Mouse (Mus musculus): ENCODE results near the gene Ryk.

Ryk gene

DNA sequence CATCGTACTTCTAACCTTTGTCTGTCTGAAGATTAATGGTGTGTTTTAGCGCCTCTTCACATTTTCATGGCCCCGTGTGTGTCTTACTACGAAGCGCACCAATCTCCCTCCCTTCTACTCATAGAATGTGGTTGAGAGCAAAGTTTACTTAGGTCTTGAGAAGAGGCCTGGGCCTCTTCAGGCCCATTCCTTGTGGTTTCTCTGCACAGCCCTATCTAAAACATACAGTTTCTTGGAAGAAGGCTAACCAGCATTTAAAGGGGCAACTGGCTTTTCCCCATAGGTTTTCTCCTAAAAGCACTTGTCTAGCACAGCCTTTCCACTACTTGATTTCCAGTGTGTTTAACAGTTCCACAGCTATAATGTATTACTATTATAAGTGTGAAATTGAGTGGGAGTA lies 24.7 kb downstream of the Ryk start:
- DNase-seq = no peak

DNA sequence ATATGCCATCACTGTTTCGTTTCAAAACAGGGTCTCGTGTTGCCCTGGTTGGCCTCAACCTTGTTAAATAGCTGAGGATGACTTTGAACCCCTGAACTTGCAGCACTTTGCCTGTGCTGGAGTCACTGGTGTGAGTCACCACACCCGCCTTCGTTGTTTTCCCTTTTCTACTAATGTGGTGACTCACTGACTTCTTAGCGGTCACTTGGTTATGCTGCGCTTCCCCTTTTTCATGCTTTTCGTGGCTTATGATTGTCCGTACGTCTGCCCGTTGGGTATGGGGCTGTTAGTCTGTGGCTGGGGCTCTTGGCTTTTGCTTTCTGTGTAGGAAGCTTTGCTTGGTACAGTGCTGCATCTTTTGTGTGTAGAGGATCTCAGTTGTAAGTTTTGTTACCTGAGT lies 25.2 kb downstream of the Ryk start:
- no peak for DNase-seq

DNA sequence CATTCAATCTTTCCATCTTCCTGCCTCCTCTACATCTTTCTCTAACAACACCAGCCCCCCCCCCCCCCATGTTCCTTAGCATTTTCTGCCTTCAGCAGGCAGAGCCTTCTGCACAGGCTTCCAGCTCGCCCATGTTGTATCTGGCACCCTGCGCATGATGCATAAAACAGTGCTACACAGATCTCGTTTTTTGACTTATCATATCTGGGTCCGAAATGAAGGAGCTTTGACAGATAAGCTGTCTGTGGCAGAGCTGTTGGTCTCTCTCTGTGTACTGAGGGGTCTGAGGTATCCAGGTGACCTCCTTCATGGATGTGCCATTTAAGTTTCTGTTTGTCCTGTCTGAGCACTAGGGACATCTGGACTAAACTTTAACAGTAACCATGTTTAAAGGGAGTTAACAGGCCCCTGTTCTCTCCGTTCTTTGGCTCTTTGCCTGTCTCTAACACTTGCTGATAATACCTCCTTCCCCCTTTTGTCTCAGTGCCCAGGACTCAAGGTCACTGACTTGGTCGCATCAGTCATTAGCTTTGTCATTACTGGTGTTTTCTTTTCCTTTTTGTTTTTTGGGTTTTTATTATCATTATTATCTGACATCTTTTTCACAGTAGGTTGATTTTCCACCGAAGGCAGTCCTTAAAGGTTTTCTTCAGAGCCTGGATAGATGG lies 26.2 kb downstream of the Ryk start:
- no peak for DNase-seq

DNA sequence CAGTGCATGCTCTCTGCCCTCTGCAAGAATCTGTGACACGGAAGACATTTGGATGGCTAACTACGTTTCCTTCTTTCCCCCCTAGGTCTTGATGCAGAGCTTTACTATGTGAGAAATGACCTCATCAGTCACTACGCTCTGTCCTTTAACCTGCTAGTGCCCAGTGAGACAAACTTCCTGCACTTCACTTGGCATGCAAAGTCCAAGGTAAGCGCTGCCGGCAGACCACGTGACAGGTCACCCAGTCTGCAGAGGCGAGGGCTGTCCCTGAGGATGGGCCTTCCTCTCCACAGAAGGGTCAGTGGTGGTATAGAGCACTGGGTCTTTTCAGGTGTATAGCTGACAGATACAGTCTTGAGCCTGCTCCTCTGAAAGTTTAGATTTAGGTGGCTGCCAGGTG lies 27.1 kb downstream of the Ryk start:
- DNase-seq = no peak

DNA sequence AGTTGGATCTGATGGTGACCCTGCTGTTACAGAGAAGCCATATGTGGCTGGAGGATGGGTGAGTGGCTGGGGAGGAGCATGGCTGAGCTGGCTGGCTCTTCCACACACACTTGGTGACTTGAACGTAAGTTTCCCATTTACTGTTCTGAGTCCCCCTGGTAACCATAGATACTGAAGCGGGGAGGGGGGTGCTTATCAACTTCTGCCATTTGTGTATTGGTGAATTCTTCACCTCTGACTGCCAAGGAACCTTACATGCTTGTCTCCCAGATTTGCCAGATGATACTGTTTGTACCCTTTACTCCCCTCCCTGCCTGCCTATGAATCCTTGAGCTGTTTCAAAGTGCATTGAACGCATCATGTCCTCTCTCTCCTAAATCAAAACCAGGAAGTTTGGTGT lies 27.5 kb downstream of the Ryk start:
- DNase-seq = no peak

DNA sequence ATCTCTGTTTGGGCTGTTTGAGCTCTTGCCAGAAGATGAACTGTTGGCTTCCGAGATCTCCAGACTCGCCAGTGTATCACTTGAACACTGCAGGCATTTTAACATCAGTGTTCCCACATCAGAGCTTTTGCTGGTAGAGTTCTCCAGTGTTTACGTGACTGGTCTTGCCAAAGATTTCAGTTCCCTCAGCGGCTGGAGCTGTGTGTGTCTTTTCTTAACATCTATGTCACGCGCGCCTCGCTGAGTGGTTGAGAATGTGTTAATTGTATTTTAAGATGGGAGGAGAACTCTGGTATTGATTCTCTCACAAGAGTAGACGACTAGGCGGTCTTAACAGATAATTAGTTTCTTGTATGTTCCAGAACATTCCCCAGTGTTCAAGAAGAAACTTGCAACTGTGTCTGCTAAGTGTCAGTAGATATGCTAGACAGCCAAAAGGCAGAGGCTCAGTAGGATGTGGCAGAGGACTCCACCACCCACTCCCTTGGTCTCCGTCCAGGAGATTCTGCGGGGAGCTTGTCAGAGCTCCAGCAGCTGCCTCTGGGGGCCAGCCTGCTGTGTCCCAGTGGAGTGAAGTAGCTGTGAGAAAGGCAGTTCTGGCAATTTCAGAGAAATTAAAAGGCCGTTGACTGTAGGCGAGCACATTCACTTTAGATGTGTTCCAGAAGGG lies 29.3 kb downstream of the Ryk start:
- no peak for DNase-seq

DNA sequence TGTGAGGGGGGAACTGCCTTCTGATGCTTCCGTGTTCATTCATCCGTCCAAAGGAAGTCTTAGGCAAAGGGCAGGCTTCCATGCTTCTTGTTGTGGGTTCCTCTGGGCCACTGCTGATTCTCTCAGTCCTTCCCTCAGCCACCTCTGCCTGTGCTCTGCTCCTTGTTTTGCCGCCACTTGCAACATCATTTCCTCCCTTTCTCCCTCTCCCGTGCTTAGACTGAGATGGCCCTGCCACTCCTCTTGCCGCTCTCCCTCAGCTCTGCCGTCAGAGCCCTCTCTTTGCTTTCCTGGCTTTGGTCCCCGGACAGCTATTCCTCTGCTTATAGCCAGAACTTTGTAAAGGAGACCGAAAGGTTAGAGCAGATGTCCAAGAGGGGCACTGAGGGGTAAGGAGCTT lies 30.2 kb downstream of the Ryk start:
- DNase-seq = no peak

DNA sequence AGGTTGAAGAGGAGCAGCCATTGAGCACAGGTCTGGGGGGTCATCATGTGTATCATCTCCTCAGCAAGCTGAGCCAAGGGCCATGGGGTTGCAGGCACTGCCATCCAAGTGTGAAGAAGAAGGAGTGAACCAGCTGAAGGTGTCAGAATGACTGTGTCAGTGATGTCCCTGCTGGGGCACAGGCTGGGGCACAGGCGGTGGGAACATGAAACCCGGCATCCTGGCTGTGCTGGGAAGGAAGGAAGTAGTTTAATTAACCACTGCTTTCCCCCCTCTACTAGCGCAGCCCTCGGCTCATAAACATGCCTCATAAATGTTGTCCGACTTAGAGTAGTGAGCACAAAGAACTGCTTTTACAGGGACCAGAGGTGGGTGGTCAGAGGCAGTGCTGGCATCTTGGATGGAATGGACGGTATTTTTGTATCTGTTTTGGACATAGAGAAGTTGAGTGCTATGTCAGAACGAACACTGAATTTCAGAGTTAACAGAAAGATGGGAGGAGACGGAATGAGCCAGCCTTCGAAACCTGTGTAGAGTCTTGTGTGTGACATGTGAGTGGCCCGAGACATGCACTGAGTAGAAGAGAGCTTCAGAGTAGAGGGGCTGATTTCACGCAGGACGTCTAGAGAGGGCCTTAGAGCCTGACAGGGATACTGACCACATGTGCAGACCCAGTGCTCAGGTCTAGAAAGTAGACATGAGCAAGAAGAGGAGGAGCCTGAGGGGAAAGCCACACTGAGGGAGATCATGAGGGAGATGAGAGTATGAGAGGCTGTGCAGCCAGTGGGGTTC lies 31.4 kb downstream of the Ryk start:
- DNase-seq = no peak

DNA sequence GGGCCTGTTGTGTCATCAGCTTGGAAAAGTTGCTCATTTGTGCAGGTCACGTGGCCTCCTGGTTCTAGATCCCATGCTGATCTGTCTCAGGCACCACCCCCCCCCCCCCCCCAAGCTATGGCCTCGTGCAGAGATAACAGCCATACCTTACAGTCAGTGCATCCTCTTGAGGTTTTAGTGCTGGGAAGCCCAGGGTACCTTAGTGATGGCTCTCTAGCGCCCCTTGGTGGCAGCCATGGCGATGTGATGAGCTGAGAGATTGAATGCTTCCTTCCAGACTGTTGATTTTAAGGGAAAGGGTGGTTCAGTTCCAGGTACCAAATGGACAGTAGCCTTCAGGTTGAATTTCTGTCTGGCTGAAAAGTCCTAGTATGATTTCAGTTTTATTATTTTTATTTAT lies 32.2 kb downstream of the Ryk start:
- peak in 1 of 2 experiments; percentile 61 for DNase-seq

DNA sequence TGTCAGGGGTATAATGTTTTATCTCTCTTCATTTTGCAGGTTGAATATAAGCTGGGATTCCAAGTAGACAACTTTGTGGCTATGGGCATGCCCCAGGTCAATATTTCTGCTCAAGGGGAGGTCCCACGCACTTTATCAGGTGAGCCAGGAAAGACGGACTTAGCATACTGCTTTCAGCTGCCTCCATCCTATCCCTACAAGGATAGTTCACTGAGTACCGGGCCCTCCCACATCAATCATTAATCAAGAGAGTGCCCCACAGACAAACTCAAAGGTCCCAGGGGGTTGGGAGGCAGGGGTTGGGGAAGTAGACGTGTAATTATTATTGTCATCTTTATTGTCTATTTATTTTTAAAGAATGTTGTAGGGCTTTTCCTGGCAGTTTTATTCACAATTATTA lies 32.8 kb downstream of the Ryk start:
- no peak for DNase-seq

DNA sequence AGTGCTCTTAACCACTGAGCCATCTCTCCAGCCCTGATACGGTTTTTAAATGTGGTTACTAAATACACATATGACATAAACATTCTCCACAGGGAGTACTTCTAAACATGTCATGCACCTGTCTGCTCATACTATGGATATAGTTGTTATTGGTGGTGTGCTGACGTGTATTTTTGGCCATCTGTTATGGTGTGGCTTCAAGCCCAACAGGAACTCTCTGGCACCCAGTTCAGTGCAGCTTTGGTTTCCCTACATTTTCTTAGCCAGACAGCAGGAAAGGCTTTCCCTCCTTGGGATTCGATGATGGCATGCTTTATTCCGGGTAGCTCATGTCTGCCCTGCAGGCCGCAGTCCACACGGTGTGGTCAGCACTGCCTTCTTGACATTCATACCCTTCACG lies 33.7 kb downstream of the Ryk start:
- no peak for DNase-seq

DNA sequence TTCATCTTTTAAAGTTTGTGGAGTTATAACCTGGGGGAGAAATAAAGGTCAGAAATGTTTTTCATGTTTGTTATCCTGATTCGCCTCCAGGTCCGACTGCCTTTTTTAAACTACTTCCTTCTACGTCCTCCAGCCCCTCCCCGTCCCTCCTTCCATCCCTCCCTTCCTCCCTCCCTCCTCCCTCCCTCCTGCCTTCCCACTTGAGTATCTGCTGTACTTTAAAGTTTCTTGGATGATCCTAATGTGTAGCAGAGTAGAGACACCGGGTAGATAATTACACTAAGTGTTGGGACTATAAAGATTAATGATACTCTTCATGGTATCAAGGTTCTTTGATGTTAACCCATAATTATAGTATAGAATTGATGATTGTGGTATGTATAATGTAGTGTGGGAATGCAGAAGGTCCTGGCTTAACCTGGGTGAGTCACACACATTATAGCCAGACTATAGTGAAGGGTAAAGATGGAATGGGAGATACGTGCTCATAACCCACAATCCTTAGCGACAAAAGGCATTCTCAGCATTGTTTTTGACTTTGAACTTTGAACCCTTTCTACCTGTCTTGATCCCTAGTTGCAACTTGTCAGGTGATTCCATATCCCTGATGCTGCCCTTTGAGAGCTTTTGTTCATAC lies 41.5 kb downstream of the Ryk start:
- no peak for DNase-seq

DNA sequence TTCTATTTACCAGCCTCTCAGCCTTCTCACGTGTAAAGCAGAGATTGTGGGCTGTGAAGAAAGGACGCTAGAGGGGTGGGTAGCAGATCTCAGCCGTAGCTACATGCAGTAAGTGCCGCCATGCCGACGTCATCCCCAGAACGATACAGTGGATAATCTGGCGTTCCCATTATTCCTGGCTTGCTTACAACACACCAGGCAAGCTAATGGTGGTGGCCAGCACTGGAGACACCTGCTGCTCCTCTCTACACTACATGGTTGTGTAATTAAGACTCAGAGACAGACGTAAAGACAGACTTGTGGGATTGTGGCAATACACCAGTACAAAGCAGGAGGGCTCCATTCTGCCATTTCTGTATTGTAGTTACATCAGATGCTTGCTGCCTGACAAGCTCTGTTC lies 43.2 kb downstream of the Ryk start:
- DNase-seq = no peak

DNA sequence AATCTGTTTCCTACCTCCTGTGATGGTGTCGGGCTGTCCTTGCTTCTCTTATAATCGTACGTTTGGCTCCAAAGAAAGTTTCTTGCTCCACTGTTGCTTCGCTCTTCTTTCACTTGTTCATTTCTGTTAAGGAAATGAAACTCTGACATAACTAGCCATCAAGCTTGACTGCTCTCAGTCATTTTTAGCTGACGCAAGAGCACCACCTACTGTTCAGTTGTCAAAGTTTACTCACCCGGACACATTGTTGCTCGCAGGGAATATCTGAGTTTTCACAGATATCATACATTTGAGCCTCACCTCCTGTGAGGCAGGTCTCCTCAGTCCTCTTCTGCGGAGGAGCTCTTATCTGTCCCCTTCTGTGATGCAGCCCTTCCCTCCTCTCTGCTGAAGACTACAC lies 44.8 kb downstream of the Ryk start:
- peak; percentile 33 to 67 for DNase-seq

DNA sequence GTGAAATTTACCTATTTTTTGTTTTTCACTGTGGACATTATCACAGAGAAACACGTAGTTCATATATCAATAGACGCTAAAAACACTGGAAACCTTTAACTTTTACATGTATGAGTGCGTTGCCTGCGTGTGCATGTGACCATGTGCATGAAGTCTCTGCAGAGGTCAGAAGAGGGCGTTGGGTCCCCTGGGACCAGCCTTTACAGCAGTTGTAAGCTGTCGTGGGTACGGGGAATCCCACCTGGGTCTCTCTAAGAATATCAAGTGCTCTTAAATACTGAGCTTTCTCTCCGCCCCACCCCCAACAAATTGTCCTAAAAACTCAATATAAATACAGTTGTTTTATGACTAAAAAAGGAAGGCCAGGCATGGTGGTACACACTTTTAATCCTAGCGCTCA lies 50.0 kb downstream of the Ryk start:
- no peak for DNase-seq

DNA sequence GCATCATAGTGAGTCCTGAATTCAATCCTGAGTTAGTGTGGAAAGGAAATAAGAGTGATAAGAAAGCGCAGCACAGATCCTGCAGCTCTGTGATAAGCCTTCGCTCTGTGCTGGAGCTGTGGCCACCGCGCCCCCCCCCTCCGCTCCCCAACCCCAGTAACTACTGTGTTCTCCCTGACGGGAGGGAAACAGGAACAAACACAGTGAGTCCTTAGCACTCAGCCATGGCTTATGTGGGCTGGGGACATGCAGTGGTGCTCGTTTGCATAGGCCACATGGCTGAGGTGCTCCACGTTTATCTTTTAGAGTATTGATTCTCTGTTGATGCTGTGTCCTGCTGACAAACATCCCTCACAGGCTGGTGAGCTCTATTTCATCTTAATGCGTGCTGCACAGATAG lies 55.4 kb downstream of the Ryk start:
- no peak for DNase-seq

DNA sequence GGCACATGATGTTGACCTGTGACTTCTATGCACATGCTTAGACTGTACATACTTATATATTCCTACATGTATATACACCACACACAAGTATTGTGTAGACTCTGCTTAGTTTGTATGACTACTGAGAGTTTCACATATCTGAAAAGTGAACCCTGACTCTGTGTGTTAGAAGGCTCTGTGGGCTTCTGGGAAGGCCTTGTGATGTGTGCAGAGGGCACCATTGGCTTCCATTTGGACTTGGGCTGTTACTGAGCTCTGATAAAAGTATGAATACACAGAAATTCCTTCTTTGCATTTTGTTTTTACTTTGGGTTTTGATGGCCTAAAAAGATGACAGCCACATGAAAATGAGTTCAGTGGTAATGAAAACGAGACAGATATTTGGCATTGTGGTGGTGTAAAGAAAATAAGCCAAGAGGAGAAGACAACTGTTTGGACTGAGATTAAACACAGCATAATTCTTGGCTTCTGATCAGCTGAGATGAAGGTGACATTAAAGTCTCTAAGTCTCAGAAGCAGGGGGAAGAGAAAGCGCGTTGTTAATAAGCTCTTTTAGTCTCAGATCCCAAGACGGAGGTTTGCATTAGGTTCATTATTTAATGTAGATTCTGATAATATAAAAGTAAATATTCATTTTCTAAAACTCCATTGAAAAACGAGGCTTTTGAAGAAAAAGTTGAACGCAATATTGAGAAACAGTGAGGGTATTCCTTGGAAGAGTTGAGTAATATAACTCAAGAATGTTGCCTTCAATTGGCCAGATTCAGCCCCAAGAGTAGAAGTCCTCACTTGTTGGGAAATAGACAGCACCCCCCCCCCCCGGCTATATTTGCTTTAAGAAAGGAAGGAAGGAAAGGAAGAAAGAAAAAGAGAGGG lies 58.0 kb downstream of the Ryk start:
- no peak for DNase-seq

DNA sequence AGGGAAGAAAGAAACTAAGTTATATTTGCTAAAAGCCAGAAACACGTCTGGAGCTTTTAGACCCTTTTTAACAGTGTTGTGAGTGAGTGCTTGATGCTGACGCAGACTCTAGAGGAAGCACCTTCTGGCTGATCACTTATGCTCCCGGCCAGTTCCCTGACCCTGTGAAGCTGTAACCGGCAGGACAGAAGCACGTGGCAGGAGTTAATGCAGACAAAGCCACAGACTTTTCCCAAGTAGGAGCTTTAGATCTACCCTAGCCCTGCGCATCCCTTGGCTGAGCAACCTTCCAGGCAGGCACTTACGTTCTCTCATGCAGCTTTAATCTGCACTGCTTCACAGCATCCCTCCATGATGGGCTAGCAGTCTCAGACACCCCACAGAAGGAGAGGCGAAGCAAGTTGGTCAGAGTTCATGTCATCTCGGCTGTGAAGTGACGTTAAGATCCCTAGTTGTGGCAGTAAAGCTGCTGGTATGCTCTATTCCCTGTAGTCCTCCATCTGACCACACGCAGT lies 58.7 kb downstream of the Ryk start:
- no peak for DNase-seq

DNA sequence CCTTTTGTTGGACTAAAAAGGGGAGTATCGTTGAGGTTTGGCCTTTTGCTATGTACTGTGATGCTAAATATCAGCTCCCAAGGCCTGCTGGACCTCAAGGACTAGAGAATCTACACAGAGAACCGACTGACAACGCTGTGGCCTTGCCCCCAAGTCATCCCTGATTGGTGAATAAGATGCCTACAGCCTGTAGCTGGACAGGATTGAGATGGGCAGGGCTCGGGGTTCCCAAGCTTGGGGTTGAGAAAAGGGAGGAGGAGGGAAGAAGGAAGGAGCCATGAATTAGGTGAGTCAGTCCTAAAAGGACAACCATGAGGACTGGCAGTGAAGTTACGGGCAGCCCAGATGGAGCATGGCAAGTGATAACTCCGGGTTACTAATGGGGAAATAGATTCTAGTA lies 65.2 kb downstream of the Ryk start:
- DNase-seq = no peak

DNA sequence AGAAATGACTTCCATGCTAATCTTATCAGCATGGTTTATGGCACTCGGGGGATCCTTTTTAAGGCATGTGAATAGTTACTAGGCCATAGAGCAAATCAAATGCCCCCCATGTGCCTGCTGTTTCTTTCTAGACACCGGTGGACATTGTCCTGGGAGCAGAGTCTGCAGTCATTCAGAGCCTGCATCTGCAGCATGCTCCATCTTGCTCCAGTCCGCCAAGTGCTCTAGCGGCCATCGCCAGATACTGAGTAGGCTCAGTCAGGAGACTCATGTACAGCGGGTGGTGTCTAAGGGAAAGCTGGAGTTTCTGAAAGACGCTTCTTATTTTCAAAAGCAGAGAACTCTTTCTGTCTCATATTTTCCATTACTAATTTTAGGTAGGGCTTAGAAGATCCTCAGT lies 67.6 kb downstream of the Ryk start:
- no peak for DNase-seq

DNA sequence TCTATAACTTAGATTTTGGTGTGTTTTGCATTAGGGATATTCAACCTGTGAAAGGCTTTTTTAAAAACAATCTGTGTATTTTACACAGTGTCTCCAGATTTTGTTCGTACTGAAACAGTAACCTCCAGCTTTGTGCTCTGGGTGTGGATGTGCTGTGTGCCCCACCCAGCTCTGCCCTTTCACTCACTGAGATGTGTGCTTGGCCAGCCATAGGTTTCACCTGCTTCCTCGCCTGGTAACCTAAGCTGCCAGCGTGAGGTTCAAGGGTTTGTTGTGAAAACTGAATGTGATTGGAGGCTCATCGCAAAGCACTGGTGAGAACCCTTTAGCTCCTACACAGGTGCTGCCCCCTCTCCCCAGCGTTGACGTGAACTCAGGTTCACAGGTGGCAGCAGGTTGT lies 70.2 kb downstream of the Ryk start:
- DNase-seq = no peak

DNA sequence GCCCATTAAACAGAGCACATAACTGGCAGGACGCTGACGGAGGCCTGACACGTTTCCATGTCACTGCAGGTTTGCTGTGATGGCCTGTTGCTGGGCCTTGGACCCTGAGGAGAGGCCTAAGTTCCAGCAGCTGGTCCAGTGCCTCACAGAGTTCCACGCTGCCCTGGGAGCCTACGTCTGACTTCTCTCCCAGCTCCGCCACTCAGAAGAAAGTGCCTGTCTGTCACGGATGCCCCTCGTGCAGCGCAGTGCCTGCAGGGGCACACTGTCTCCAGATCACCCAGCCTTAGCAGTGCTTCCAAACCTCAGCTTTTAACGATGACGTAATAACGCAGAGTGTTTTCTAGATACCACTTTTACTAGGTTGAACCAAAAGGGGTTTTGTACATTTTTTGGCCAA lies 72.1 kb downstream of the Ryk start:
- DNase-seq = no peak

All from spleen, adult 18-20 months (tissue).